Mouse (Mus musculus) left cerebral cortex, postnatal 4 days (tissue): ENCODE measurements around the gene Odf4. TPM values are rescaled to one million over a fixed set of nuclear protein-coding genes. Genes with fewer than 3 reads are reported as not detected.
"Not testable (repeated sequence)": the region's sequence is repeated elsewhere in the genome, so short reads cannot be mapped to it uniquely, and the experiment has no call there.

Experiments used
- DNase-seq: peaks from one replicate; pipeline ENCODE4 v3.0.0-alpha.2; 2022
- intact Hi-C: fragments of 180-260 bp; cut with DNase I; formaldehyde crosslinking; loops from one replicate; pipeline ENCODE4 v1.15.1; 2025
- total RNA-seq, 2 experiments: library from RNA; stranded (reverse); gene quantifications; 2 replicates each; pipeline ENCODE4 v1.2.3; 2021

Odf4 gene
- total RNA-seq, 2 experiments from 2014 or later = 0.72 to 1.7 TPM

GRCm38 (mm10) chr11:68947542-68947993 is 20.7 kb upstream of the Odf4 start:
- intact Hi-C loops = no loop called here
- DNase-seq = peak; percentile 49

DNA sequence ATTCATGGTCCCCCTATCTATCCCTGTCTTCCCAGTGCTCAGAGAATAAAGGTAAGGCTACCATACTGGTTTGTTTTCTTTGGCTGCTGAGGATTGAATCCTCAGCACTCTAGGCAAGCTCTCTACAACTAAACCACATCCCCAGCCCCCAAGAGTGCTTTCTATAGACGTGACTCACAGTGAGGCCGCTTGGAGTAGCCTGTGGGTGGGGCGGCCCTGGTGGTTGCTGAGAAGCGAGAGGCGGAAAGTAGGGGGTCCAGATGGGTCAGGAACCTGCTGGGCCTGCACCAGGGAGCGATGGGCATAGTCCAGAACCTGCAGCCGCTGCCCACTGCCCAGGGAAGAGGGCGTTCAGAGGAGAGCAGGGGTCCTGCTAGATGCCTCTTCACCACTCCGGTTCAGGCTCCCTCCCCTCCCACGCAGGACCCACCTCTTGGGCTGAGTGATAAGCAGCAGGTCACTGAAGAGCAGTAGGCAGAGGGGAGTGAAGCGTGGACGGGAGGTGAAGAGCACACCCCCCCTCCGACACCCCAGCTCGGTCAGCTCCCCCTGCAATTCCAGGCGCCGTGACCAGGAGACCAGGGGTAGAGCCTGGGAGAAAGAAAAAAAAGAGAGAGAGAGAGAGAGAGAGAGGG is 20.0 kb upstream of the Odf4 start:
- DNase-seq = peak; percentile 11

DNA sequence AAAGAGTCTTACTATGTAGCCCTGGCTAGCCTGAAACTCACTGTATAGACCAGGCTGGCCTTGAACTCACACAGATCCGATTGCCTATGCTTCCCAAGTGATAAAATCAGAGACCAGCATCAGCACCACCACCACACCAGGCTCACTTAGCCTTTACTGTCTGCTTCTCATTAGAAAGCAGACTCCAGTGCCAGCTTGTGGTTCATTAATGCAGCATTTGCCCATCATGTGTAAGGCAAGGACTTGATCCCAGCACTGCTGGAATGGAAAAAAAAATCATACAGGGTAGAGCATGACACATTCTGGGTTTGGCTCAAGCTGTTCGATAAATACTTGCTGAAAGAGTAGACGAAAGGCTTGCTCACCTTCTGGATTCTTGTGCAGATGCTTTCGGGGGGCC is 19.1 kb upstream of the Odf4 start:
- intact Hi-C loops = no loop called here
- no peak for DNase-seq

More for the DNA sequence above, 20.0 kb upstream of the Odf4 start:
- intact Hi-C loops = no loop called here

GRCm38 (mm10) chr11:68945245-68945644 is 18.4 kb upstream of the Odf4 start:
- intact Hi-C loops = no loop called here
- no peak for DNase-seq

GRCm38 (mm10) chr11:68942731-68943130 is 15.8 kb upstream of the Odf4 start:
- DNase-seq = no peak
- intact Hi-C loops = no loop called here

- no peak for DNase-seq
- intact Hi-C loops = no loop called here
Observed at GRCm38 (mm10) chr11:68940516-68940915, 13.6 kb upstream of the Odf4 start.

DNA sequence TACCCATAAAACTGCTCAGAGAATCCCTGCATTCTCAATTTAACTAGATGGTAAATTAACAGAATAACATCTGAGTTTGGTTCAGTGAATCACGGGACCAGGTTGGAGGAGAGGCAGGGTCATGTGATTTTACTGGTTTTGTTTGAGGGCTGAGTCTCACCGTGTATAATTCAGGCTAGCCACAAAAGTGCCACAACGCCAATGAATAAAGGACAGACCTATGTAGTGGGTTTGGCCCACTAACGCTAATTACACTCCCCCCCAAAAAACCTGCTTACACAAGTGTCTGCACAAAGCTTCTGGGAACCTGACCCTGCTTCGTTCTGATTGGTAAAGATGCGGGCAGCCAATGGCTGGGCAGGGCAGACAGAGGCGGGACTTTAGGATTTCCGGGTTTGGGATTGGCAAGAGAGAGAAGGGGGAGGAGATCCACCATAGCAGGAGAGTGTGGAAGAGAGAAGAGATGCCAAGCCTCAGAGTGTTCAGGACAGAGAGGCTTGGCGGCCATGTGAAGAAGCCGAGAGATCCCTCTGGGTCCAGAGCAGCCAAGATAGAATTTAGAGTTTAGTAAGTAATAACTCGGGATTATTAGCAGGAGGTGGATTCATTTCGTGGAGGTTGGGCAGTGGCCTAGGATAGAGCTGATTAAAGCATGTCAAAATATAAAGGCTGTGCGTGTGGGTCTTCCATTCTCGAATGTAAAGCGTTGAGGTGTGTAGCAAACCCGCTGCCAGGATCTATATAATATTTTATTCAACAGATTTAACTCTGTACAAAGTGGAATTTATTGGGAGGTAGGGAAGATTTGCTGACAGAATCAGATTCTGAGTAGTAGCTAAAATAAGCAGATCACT is 12.8 kb upstream of the Odf4 start:
- intact Hi-C loops = no loop called here
- DNase-seq = peak; percentile 85

DNA sequence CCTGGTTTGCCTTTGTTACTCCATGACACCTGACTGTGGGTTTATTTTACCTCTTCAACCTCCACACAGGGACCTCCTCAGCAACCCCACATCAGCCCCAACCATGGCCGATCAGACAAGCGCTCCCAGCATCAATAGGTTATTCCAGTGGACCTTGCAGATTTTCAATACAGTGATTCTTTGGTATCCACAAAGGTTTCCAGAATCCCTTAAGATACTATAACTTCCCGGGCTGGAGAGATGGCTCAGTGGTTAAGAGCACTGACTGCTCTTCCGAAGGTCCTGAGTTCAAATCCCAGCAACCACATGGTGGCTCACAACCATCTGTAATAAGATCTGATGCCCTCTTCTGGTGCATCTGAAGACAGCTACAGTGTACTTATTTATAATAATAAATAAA is 10.1 kb upstream of the Odf4 start:
- DNase-seq, intact Hi-C loops: not testable (repeated sequence)

DNA sequence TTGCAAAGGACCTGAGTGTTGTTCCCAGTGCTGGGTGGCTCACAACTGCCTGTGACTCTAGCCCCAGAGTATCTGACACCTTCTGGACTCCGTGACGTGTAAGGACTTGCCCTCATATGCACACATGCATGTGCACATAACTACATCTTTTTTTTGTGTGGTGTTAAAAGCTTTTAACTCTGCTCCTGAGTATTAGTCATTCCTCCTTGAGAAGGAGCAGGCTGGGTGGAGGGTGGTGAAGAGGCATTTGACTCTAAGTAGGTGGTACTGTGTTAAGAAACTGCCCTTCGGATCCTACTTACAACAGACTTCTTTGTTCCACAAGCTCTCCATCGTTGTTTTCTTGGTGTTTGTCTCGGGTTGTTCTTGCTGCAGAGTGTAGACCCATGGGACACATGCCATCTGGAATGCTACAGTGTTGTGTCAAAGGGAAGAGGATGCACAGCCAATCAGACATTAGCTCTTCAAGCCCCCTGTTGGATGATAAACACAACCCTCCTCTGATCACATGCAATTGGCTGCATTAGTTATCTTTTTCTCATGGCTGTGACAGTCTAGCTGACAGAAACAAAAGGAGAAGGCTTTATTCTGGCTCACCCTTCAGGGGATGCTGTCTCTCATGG is 7.1 kb upstream of the Odf4 start:
- intact Hi-C loops = no loop called here
- no peak for DNase-seq

DNA sequence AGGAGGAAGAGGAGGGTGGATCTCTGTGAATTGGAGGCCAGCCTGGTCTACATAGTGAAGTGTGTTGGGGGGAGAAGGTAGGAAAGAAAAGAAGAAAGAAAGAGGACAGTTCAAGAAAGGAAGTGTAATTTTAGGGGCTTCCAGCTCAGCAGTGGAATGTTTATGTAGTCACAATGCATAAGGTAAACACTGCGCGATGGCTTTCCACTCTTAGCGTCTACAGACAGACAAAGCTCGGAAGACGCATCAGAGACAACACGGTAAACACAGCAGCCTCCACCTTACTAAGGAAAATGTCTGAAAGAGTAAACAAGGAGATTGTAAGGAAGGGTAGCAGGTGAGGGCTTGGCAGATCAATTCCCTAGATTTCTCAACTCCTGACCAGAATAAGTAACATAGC is 3.1 kb upstream of the Odf4 start:
- intact Hi-C loops = no loop called here
- no peak for DNase-seq

GRCm38 (mm10) chr11:68924749-68925148 is 2.1 kb downstream of the Odf4 start:
- DNase-seq = no peak
- intact Hi-C loops = no loop called here

- intact Hi-C loops = no loop called here
- no peak for DNase-seq
Observed at GRCm38 (mm10) chr11:68923191-68923590, 3.7 kb downstream of the Odf4 start.

DNA sequence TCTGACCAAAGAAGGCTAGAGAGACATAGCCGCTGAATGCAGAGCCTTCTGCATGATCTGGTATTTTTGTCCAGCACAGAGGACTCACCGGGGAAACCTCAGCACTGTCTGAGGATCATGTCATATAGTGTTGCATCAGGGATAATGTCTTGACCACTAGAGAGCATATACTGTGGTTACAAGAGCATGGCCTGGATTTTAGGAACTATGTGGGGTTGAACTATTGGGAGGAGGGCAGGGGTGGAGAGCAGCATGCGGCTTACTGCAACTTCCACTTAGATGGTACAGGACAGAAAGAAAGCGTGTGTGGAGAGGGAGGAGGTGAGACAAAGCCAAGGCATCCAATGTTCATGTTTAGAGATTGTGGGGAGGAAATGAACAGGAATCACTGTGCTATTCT is 12.3 kb downstream of the Odf4 start:
- intact Hi-C loops = no loop called here

DNA sequence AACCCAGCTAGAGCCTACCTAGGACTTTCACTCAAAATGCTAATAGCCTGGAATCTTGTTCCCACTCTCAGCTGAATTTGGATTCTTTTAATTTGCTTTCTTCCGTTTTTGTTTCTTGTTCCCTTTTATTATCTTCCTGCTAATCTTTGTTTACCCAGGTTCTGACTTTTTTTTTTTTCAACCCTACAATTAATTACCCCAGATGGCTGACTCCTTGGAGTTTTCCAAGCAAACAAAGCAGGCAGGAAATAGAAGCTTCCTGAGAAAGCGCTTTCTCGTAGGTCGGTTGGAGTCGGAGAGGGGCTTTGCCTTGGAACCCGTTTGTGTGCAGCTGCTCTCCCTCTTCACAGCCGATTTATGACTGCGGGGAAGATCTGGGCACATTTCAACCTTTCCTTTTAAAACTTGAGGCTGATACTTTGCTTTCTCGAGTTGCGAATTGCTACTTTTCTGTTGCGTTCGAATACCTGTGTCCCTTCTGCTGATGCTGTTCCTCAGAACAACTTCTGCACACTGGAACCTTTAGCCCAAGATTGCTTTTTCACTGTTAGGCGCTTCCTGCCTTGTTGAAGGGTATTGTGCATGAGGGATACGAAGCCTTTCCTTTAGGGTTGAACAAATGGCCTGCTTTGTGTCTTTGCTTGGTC is 15.2 kb downstream of the Odf4 start:
- intact Hi-C loops = no loop called here

More for the DNA sequence above, 12.3 kb downstream of the Odf4 start:
- DNase-seq = no peak

DNA sequence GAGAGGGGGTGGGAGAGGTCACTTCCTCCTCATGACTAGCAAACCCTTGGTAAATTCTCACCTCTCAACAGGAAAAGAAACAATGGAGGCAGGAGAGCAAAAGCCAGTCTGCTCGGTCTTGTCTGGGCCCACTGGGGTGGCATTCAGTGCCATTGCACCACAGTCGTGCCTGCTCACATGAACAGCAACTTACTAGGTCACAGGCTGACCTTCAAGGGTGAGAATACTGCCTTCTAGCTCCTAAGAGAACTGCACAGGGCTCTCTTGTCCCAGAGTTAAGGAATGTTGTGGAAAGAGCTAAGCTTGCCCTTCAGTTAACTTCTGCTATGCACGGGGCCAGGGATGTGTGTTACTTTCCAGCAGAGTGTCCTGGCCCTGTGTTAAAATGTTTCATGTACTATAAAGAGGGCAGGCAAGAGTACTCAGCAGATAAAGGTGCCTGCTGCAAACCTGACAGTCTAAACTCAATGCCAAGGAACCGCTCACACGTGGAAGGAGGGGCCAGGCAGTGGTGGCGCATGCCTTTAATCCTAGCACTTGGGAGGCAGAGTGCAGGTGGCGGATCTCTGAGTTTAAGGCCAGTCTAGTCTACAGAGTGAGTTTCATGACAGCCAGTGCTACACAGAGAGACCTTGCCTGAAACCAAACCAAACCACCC is 17.9 kb downstream of the Odf4 start:
- DNase-seq = no peak
- intact Hi-C loops = no loop called here

More for the DNA sequence above, 15.2 kb downstream of the Odf4 start:
- DNase-seq = no peak

GRCm38 (mm10) chr11:68907251-68907650 is 19.6 kb downstream of the Odf4 start:
- DNase-seq = no peak
- intact Hi-C loops = no loop called here

GRCm38 (mm10) chr11:68906461-68906790 is 20.5 kb downstream of the Odf4 start:
- peak; percentile 26 for DNase-seq
- intact Hi-C loops = no loop called here

- no peak for DNase-seq
- intact Hi-C loops = no loop called here
Observed at GRCm38 (mm10) chr11:68905665-68906460, 21.0 kb downstream of the Odf4 start.

- intact Hi-C loops = no loop called here
- DNase-seq = no peak
Observed at GRCm38 (mm10) chr11:68905138-68905531, 21.7 kb downstream of the Odf4 start.
